Mouse (Mus musculus) spleen, adult 2 months (tissue): ENCODE results near the gene Mpped2. TPM values are rescaled to one million over a fixed set of nuclear protein-coding genes. Genes with fewer than 3 reads are reported as not detected.

ENCODE experiments used
- DNase-seq, 2 experiments: peaks; one replicate each; pipeline versions ENCODE4 v3.0.0 to v3.0.0-alpha.2; 2012 to 2021; ENCODE audit warnings: low spot score in 2 of 2, low read depth in 1 of 2
- H3K27ac ChIP-seq: fragments of 200-500 bp; 2 replicates; pipeline ENCODE4 v1.5.1; 2012; ENCODE audit warnings: low read length, inconsistent platforms; ENCODE audit not compliant: insufficient read depth
- H3K27me3 ChIP-seq: fragments of 200-500 bp; 2 replicates; pipeline ENCODE4 v1.6.1; 2012; ENCODE audit warnings: mild to moderate bottlenecking, moderate library complexity, low read length, inconsistent platforms; ENCODE audit not compliant: control insufficient read depth, insufficient read depth
- H3K36me3 ChIP-seq: fragments of 200-500 bp; 2 replicates; pipeline ENCODE4 v1.6.1; 2012; ENCODE audit warnings: mild to moderate bottlenecking, low read length, inconsistent platforms; ENCODE audit not compliant: control insufficient read depth, insufficient read depth
- H3K4me1 ChIP-seq: fragments of 200-500 bp; 2 replicates; pipeline ENCODE4 v1.6.1; 2011; ENCODE audit warnings: inconsistent platforms; ENCODE audit not compliant: control insufficient read depth, insufficient read depth, insufficient read length
- H3K4me3 ChIP-seq: fragments of 200-500 bp; 2 replicates; pipeline ENCODE4 v1.5.1; 2011; ENCODE audit warnings: mild to moderate bottlenecking, inconsistent platforms; ENCODE audit not compliant: insufficient read depth, insufficient read length; ENCODE audit errors: extremely low read depth
- CTCF ChIP-seq: fragments of 200-500 bp; IDR thresholded peaks from 2 replicates; pipeline ENCODE4 v1.5.1; 2011; ENCODE audit warnings: mild to moderate bottlenecking, inconsistent platforms; ENCODE audit not compliant: insufficient read depth, insufficient read length, insufficient replicate concordance; ENCODE audit errors: extremely low read depth
- POLR2A ChIP-seq: fragments of 200-500 bp; IDR thresholded peaks from 2 replicates; pipeline ENCODE4 v1.6.1; 2011; ENCODE audit warnings: low read depth, low read length, inconsistent platforms
- WGBS: fragments of 180-500 bp; shearing (Covaris S2); methylation state at CpG from one replicate; pipeline ENCODE4 v1.1.7; 2018; 5-methylcytosine and 5-hydroxymethylcytosine counted together
- polyA plus RNA-seq: library from polyadenylated mRNA; depleted of rRNA; stranded (reverse); fragments of >200 nt; gene quantifications from 2 replicates; pipeline ENCODE4 v1.2.3, GENCODE M21; 2012; rRNA removed

Gene Mpped2
- 0.02 and 0.07 TPM in 2 replicates for polyA plus RNA-seq

GRCm38 (mm10) chr2:106692783-106693701 is at the start of gene Mpped2:
Gene Mpped2 (plus strand): TSS chr2:106693269.
- Histone ChIP-seq H3K36me3 (no peaks in the 10 kb centered on the region), H3K27me3 (peaks cover 11% of the 10 kb centered on the region), H3K4me3 (peak within 1 kb of the TSS; percentile 34), H3K4me1 (peaks cover 4% of the 10 kb centered on the region), H3K27ac (no peak within 1 kb of the TSS)
- 2% methylated on average over 54 of the region's 56 CpGs for WGBS
- TF ChIP-seq CTCF (no peak), POLR2A (no peak)
- no peak for DNase-seq

DNA sequence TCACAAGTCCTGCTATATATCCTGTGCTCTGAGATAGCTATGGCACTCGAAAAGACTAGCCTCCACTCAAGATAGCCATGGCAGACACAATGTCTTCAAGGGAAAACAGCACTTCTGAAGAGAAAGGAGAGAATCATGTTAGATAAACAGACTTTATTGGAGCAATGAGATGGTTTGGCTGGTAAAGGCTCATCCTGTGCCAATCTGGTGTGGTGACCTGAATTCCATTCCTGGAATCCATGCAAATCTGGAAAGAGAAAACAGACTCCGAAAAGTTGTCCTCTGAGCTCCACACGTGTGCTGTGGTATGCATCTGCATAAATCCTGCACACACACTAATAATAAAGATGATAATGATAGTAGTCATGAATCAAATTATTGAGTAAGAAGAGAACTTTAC is 48.3 kb upstream of the Mpped2 start:
- TF ChIP-seq POLR2A (no peak), CTCF (no peak)
- DNase-seq: no peak
- H3K4me3 ChIP-seq: no peak overlapping the region
- no peak overlapping the region for H3K27ac ChIP-seq
- no peaks in the 10 kb centered on the region for H3K4me1 ChIP-seq
- 74% methylated on average over 3 of the region's 3 CpGs for WGBS
- no peaks in the 10 kb centered on the region for H3K36me3 ChIP-seq
- H3K27me3 ChIP-seq: no peaks in the 10 kb centered on the region

GRCm38 (mm10) chr2:106649686-106650570 is 43.1 kb upstream of the Mpped2 start:
- H3K27ac ChIP-seq: no peak overlapping the region
- H3K4me3 ChIP-seq: no peak overlapping the region
- no peaks in the 10 kb centered on the region for H3K4me1 ChIP-seq
- no peaks in the 10 kb centered on the region for H3K36me3 ChIP-seq
- TF ChIP-seq POLR2A (no peak), CTCF (no peak)
- no peaks in the 10 kb centered on the region for H3K27me3 ChIP-seq
- no peak for DNase-seq
- 9% methylated on average over 25 of the region's 25 CpGs for WGBS

DNA sequence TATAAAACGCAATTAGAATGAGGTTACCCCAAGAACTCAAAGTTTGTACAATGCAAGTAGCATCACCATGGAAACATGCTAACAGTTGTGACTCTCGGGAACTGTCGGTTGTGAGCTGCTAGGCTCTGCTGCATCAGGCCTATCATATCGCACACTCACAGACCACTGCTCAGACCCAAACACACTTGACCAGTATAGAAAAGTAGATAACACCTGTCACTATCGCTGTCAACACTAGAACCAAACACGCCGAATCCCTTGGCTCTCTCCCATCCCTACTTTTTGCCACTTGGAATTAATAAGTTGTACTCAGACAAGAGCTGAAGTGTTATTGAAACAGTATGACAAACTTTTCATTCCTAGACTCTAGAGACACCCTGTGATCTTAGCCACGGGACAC is 40.9 kb upstream of the Mpped2 start:
- Histone ChIP-seq H3K36me3 (no peaks in the 10 kb centered on the region), H3K4me1 (no peaks in the 10 kb centered on the region), H3K4me3 (no peak overlapping the region), H3K27ac (no peak overlapping the region), H3K27me3 (no peaks in the 10 kb centered on the region)
- no peak for DNase-seq
- WGBS: 92% methylated on average over 8 of the region's 8 CpGs
- TF ChIP-seq CTCF (no peak), POLR2A (no peak)

DNA sequence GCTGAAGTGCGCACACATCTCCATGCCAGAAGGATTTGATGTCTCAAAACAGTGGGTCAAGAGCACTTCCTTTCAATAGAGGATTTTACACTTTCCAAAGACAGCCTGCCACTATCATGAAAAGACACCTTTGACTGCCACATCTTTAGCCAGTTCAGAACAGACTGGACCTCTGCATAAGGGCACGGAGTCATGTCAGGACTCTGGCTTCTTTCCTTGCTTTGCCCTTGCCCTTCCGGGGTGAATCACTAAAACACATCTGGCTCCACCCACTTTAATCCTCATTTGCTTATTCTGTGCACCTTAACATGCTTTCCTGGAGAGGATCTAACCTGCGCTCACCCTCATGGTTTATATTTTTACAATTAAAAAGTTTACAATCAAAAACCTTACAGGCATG is 40.3 kb upstream of the Mpped2 start:
- H3K4me1 ChIP-seq: no peaks in the 10 kb centered on the region
- WGBS: 88% methylated on average over 4 of the region's 4 CpGs
- no peaks in the 10 kb centered on the region for H3K36me3 ChIP-seq
- TF ChIP-seq POLR2A (no peak), CTCF (no peak)
- H3K4me3 ChIP-seq: no peak overlapping the region
- no peaks in the 10 kb centered on the region for H3K27me3 ChIP-seq
- DNase-seq: no peak
- H3K27ac ChIP-seq: no peak overlapping the region

DNA sequence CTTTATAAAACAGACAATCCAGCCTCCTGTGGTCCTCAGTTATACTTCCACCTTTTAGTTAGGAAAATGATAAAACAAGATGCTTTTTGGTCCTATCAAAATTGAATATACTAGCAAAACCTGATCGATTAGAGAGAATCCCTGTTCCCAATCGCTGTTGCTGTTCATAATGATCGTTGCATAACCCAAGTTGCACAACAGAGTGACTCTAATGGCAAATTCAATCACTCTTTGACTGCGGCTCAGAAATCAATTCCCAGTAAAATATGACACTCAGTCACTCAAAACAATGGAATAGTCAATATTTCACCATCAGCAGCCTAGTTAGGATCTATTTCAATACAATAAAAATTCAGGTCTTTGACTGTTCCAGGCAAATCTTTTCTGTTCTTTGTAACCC is 39.8 kb upstream of the Mpped2 start:
- DNase-seq: no peak
- Histone ChIP-seq H3K27ac (no peak overlapping the region), H3K36me3 (no peaks in the 10 kb centered on the region), H3K4me3 (no peak overlapping the region), H3K27me3 (no peaks in the 10 kb centered on the region), H3K4me1 (no peaks in the 10 kb centered on the region)
- TF ChIP-seq CTCF (no peak), POLR2A (no peak)
- WGBS: 89% methylated on average over 4 of the region's 4 CpGs
